Mouse (Mus musculus) gastrocnemius, postnatal 25 days (tissue): ENCODE measurements around the gene Wdr24. TPM values are rescaled to one million over a fixed set of nuclear protein-coding genes. Genes with fewer than 3 reads are reported as not detected.

Experiments
- DNase-seq: peaks from one replicate; pipeline ENCODE4 v3.0.0; 2022
- microRNA-seq, 2 experiments: library from miRNA; unstranded; fragments of <30 nt; microRNA quantifications; one replicate each; pipeline ENCODE4 v1.2.0; 2021; ENCODE audit warnings: borderline replicate concordance in 2 of 2
- total RNA-seq, 2 experiments: library from RNA; stranded (reverse); gene quantifications; 1 replicate in 1 of 2; 2 replicates in 1 of 2; pipeline ENCODE4 v1.2.3; 2021

Gene Wdr24
- total RNA-seq, 2 experiments from 2014 or later: 9.3 to 10.5 TPM

DNA sequence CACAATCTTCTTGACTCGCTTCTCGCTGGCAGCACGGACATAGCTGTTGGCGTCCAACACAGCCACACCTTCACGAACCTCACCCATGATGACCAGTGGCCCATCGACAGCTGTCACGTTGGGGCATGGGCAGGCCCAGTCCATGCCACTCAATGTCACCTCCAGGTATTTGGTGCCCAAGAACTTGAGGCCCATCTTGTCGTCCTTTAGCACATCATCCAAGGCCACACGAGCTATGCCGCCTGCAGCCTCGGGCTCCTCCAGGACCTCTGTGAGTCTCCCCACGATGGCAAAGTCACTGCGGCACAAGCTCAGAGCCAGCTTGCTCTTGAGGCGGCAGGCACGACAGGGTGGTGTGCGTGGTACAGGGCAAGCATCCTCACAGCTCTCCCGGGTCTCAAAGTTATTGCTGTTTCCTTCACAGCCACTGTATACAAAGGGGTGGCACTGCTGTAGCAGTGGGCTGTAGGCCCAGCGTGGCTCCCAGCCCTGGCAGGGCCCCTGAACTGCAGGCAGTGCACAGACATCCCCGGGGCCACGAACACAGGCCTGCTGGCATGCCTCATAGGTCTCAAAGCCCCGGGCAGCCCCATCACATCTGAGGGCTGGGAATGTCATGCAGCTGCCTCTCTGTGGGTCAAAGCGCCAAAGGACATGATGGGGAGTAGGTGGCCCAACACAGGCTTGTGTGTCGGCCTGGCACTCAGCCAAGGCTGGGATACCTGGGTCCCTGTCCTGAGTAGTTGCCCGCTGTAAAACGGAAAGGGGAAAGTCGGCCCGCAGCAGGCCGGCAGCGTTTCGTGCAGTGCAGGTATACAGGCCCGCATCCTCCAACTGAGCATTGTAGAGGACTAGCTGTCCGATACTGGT, 54.5 kb downstream of the Wdr24 start:
- no peak for DNase-seq

Small RNAs within 50 kb of the gene (microRNA-seq; reads per million reads assigned to microRNA genes)
- gene Mir3082 (0 reads per million in 2 experiments), gene Mir6966 (0 to 1.3 reads per million in 2 experiments)

Other genes with a start within 250 kb of the Wdr24 start
- gene Lmf1, start 244.5 kb upstream of the Wdr24 start, total RNA-seq: 10 to 100 TPM; 11.6 to 16.6 TPM
- not detected for gene Gng13, start 106.5 kb upstream of the Wdr24 start, total RNA-seq
- gene Chtf18, start 96.2 kb upstream of the Wdr24 start, total RNA-seq: 1 to 10 TPM in 1 of 2 experiments, under 1 TPM in 1; 0.33 to 1.2 TPM
- gene Rpusd1, start 96.0 kb upstream of the Wdr24 start, total RNA-seq: 1 to 10 TPM; 2.9 to 3.9 TPM
- not detected for gene Mslnl, start 87.6 kb upstream of the Wdr24 start, total RNA-seq
- under 1 TPM; 0.43 to 0.62 TPM for gene Msln, start 69.2 kb upstream of the Wdr24 start, total RNA-seq
- gene Narfl, start 49.9 kb upstream of the Wdr24 start, total RNA-seq: 10 to 100 TPM; 28.9 to 30.8 TPM
- 10 to 100 TPM in 1 of 2 experiments, 1 to 10 TPM in 1; 9.0 to 10.5 TPM for gene Haghl, start 38.0 kb upstream of the Wdr24 start, total RNA-seq
- gene Ccdc78, start 37.0 kb upstream of the Wdr24 start, total RNA-seq: not detected
- gene Fam173a, start 30.7 kb upstream of the Wdr24 start, total RNA-seq: 10 to 100 TPM; 35.0 to 38.5 TPM
- gene AC134908.4, start 28.0 kb upstream of the Wdr24 start, total RNA-seq: not detected
- gene Metrn, start 26.5 kb upstream of the Wdr24 start, total RNA-seq: 10 to 100 TPM; 48.4 to 72.2 TPM
- 1 to 10 TPM; 1.5 to 1.7 TPM for gene Fbxl16, start 14.5 kb upstream of the Wdr24 start, total RNA-seq
- gene Jmjd8, start 5.2 kb downstream of the Wdr24 start, total RNA-seq: 10 to 100 TPM; 14.3 to 18.9 TPM
- gene Stub1, start 9.8 kb downstream of the Wdr24 start, total RNA-seq: 10 to 100 TPM; 76.9 to 84.4 TPM
- 10 to 100 TPM; 18.3 to 20.8 TPM for gene Rhbdl1, start 13.7 kb downstream of the Wdr24 start, total RNA-seq
- gene Gm20683, start 18.1 kb downstream of the Wdr24 start, total RNA-seq: 10 to 100 TPM; 13.8 to 16.5 TPM
- gene Rhot2, start 21.2 kb downstream of the Wdr24 start, total RNA-seq: 10 to 100 TPM; 54.4 to 76.1 TPM
- gene Wdr90, start 37.9 kb downstream of the Wdr24 start, total RNA-seq: 1 to 10 TPM; 1.2 to 2.1 TPM
- 100 to 1,000 TPM; 102 to 114 TPM for gene Mcrip2, start 45.1 kb downstream of the Wdr24 start, total RNA-seq
- gene Mettl26, start 51.4 kb downstream of the Wdr24 start, total RNA-seq: 10 to 100 TPM; 31.9 to 37.0 TPM
- gene Wfikkn1, start 57.2 kb downstream of the Wdr24 start, total RNA-seq: under 1 TPM; 0.35 to 0.36 TPM
- 10 to 100 TPM in 1 of 2 experiments, 1 to 10 TPM in 1; 8.7 to 11.0 TPM for gene Rab40c, start 96.1 kb downstream of the Wdr24 start, total RNA-seq
- 10 to 100 TPM; 30.0 to 31.9 TPM for gene Pigq, start 121.3 kb downstream of the Wdr24 start, total RNA-seq
- gene Nhlrc4, start 121.3 kb downstream of the Wdr24 start, total RNA-seq: not detected
- gene A930017K11Rik, start 128.9 kb downstream of the Wdr24 start, total RNA-seq: not detected
- 1 to 10 TPM; 5.6 to 6.8 TPM for gene Capn15, start 162.2 kb downstream of the Wdr24 start, total RNA-seq
- gene Rab11fip3, start 245.9 kb downstream of the Wdr24 start, total RNA-seq: 10 to 100 TPM; 54.9 to 71.5 TPM